Mouse (Mus musculus): ENCODE measurements at regions not wholly inside any gene's neighbourhood (a gene's known extent, or its start where the extent isn't known, plus 50 kb on each side); places are given as distances from the start of the nearest gene placed in this dataset.

GRCm38 (mm10) chr9:41451738-41452137 is 290.2 kb upstream of the Ubash3b start:
- TF ChIP-seq CTCF (IDR thresholded peaks at IDR 0.05; ENCODE audit: low read depth, low read length) (no peak), GATA1 (IDR thresholded peaks at IDR 0.05; ENCODE audit: borderline replicate concordance, low read length) (no peak)

All from G1E (cell line).